23 mouse cellular contexts compared by ENCODE assay signal in the genomic region with DNA sequence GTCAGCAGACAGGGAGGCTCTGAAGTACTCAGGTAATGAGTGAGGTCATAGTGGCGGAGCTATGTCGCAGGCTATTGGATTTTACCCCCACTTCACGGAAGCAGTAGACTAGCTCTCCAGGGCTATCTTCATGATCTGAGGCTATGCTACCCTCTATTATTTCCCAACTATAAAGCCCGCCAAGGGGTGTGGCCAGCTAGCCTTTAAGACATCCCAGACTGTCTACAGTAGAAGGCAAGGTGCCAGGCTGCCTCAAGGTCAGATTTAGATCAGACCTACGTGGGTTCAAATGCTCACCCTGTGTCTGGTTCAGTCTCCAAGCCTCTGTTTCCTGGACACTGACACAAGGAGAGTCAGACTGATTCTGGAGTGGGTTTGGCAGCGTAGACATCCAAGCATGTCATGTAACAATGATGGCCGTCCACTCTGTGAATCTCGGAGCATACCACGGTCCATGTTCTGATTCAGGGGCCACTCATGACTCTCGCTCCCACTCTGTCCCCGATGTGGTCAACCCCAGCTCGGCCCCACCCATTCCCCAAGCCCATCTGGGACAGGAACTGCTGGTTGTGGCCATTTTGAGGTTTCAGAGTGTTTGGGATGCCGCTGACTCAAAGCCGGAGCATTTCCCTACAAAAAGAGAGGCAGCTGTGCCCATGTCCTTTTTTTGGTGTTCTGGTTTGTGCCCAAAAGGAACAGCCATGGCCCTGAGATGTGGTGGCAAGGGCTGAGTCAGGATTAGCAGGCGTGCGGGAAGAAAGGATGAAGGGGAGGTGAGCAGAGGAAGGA. TPM values are rescaled to one million over a fixed set of nuclear protein-coding genes. Genes with fewer than 3 reads are reported as not detected.
A peak's percentile ranks its signal among the peaks of the same experiment; 100 is the strongest.
DNase-seq lines count a peak whose midpoint lies in the region; ATAC-seq and TF ChIP-seq lines count a peak whose summit lies in the region.
"Had no signal": no experiment of that assay in that cellular context is flagged by ENCODE, and none has a peak within 500 bp of the region (broad histone marks: within the 10 kb centered on the region; RNA-seq: fewer than 3 reads in every experiment).

No protein-coding gene starts in this region.

- H3K4me3 ChIP-seq in C2C12 (ENCODE audit: insufficient read depth, poor library complexity, severe bottlenecking) = no peak overlapping the region
- no peak overlapping the region for H3K4me3 ChIP-seq in embryonic fibroblast, embryonic 13.5 days (ENCODE audit: insufficient read depth, low read length)
- no peak overlapping the region for H3K4me3 ChIP-seq in forebrain, embryonic 14.5 days (ENCODE audit: low read depth, low read length)
- H3K4me3 ChIP-seq: embryonic facial prominence, embryonic 10.5 days; erythroblast, embryonic 14.5 days; forebrain, embryonic 10.5 days; forebrain, embryonic 15.5 days; gastrocnemius, adult 2 months; heart, embryonic 13.5 days; hindbrain, embryonic 15.5 days had no signal

- H3K27ac ChIP-seq in embryonic fibroblast, embryonic 13.5 days (ENCODE audit: insufficient read depth, low read length) = peak overlapping the region; percentile 25; the same call in 1 of the 2 replicates
- no peak overlapping the region for H3K27ac ChIP-seq in forebrain, embryonic 14.5 days (ENCODE audit: low read depth, low read length)
- H3K27ac ChIP-seq: embryonic facial prominence, embryonic 10.5 days; forebrain, embryonic 10.5 days; forebrain, embryonic 15.5 days; gastrocnemius, adult 2 months; heart, embryonic 13.5 days; hindbrain, embryonic 15.5 days had no signal

- H3K4me1 ChIP-seq in embryonic fibroblast, embryonic 13.5 days (ENCODE audit: control insufficient read depth, insufficient read depth, low read length) = no peaks in the 10 kb centered on the region
- no peaks in the 10 kb centered on the region for H3K4me1 ChIP-seq in forebrain, embryonic 14.5 days (ENCODE audit: control insufficient read depth, insufficient read depth, low read length)

- TF ChIP-seq CTCF in C2C12 (IDR thresholded peaks at IDR 0.05; ENCODE audit: control insufficient read depth, insufficient read depth, insufficient read length) = no peak
- TF ChIP-seq CTCF in embryonic fibroblast, embryonic 13.5 days (IDR thresholded peaks at IDR 0.05; ENCODE audit: borderline replicate concordance, insufficient read depth, low read length) = no peak

- H3K79me3 ChIP-seq in C2C12 (ENCODE audit: low read depth) = no peaks in the 10 kb centered on the region

- peak; percentile 82 for DNase-seq in 3T3-L1 (ENCODE audit: low read depth, low spot score)
- no peak for DNase-seq in frontal cortex, adult 2 months (ENCODE audit: extremely low spot score in 1 of 2, low spot score in 1 of 2)
- DNase-seq in forebrain, embryonic 14.5 days (ENCODE audit: low spot score) = no peak
- no peak for DNase-seq in thymus, postnatal 10 days (ENCODE audit: low spot score in 2 of 2)
- DNase-seq: adrenal gland, postnatal 14 days; cerebellum, adult 18-20 months; cerebellum, adult 9-11 months; cerebellum, postnatal 36 days; gastrocnemius, adult 2 months; gastrocnemius, postnatal 25 days; heart, adult 11 months; heart, postnatal 36 days; kidney, adult 2 months had no signal

- ATAC-seq in megakaryocyte-erythroid progenitor cell, adult 5-6 weeks (replicated peaks; ENCODE audit: low FRiP score, low TSS enrichment, poor library complexity, severe bottlenecking) = 0 out of 2 replicates have a peak, but pooled peaks have one; percentile 5
- ATAC-seq in forebrain, embryonic 14.5 days = no peak
- ATAC-seq: forebrain, embryonic 15.5 days had no signal

- 89% methylated on average over 16 of the region's 16 CpGs for WGBS in forebrain, embryonic 14.5 days

- H3K79me2 ChIP-seq in C2C12 (ENCODE audit: control insufficient read depth, insufficient read depth) = no peaks in the 10 kb centered on the region

- H3ac ChIP-seq in C2C12 (ENCODE audit: control insufficient read depth, insufficient read length, low read depth) = no peak overlapping the region

- H3K4me2 ChIP-seq in forebrain, embryonic 14.5 days (ENCODE audit: low read length) = no peak overlapping the region
- H3K4me2 ChIP-seq: forebrain, embryonic 15.5 days; heart, embryonic 13.5 days; hindbrain, embryonic 15.5 days had no signal

- H3K27me3 ChIP-seq in C2C12 (ENCODE audit: control insufficient read depth, insufficient read depth, insufficient read length) = no peaks in the 10 kb centered on the region
- H3K27me3 ChIP-seq in forebrain, embryonic 14.5 days (replicated peaks; ENCODE audit: control insufficient read depth, insufficient read depth, low read length) = no peaks in the 10 kb centered on the region
- H3K27me3 ChIP-seq: forebrain, embryonic 15.5 days; hindbrain, embryonic 15.5 days had no signal

- no peak for TF ChIP-seq POLR2A in embryonic fibroblast, embryonic 13.5 days (IDR thresholded peaks at IDR 0.05; ENCODE audit: low read depth, low read length)

- no peaks in the 10 kb centered on the region for H3K9me3 ChIP-seq in forebrain, embryonic 14.5 days (replicated peaks; ENCODE audit: control insufficient read depth, low read length)
- H3K9me3 ChIP-seq: embryonic facial prominence, embryonic 10.5 days; forebrain, embryonic 10.5 days; forebrain, embryonic 15.5 days; heart, embryonic 13.5 days; hindbrain, embryonic 15.5 days had no signal

- H3K9ac ChIP-seq in forebrain, embryonic 14.5 days (ENCODE audit: low read length) = no peak overlapping the region
- H3K9ac ChIP-seq: forebrain, embryonic 15.5 days; heart, embryonic 13.5 days; hindbrain, embryonic 15.5 days had no signal

- no peaks in the 10 kb centered on the region for H3K36me3 ChIP-seq in C2C12 (ENCODE audit: control insufficient read depth, insufficient read depth)
- H3K36me3 ChIP-seq in forebrain, embryonic 14.5 days (ENCODE audit: control insufficient read depth, insufficient read depth, low read length) = no peaks in the 10 kb centered on the region
- H3K36me3 ChIP-seq: embryonic facial prominence, embryonic 10.5 days; forebrain, embryonic 10.5 days; forebrain, embryonic 15.5 days; heart, embryonic 13.5 days; hindbrain, embryonic 15.5 days had no signal

TF ChIP-seq in C2C12, 6 proteins besides CTCF, POLR2A, EP300 and RAD21:
- peak; percentile 12 for TF ChIP-seq MAX (IDR thresholded peaks at IDR 0.05)
- TF ChIP-seq MYOD1 (IDR thresholded peaks at IDR 0.05; ENCODE audit: control insufficient read depth, insufficient read length, low read depth) = peak; percentile 79
- peak; percentile 73 for TF ChIP-seq FOSL1 (IDR thresholded peaks at IDR 0.05; ENCODE audit: insufficient read depth, low read length, poor library complexity, severe bottlenecking)
- TF ChIP-seq CEBPB (IDR thresholded peaks at IDR 0.05; ENCODE audit: low read depth) = peak; percentile 63
- TF ChIP-seq MYOG (IDR thresholded peaks at IDR 0.05; ENCODE audit: control insufficient read depth, extremely low read depth, insufficient read length) = no peak

RNA-seq across cellular contexts. Expression of a gene that starts 4.4 kb away (rescaled TPM):
- polyA plus RNA-seq in C2C12 (2012; fragmentation: generic; extraction: Trizol) = 0.06 TPM
- polyA plus RNA-seq in embryonic fibroblast, embryonic 13.5 days (2011; ENCODE audit: insufficient read length, low read depth, missing spikeins) = not detected in 2 replicates
- not detected in 2 replicates for total RNA-seq in megakaryocyte-erythroid progenitor cell, adult 5-6 weeks (2014; fragmentation: Nextera tagmentation)
- not detected in 2 replicates for total RNA-seq in megakaryocyte-erythroid progenitor cell, adult 5-6 weeks (2017)
- 6.6 and 7.2 TPM in 2 replicates for polyA plus RNA-seq in frontal cortex, adult 2 months (2012; rRNA removed)
- 2.5 and 4.6 TPM in 2 replicates for polyA plus RNA-seq in forebrain, embryonic 14.5 days (2014; fragmentation: Nextera tagmentation; extraction: Ambion mirVana)
- total RNA-seq: ES-E14 had no signal
- polyA plus RNA-seq: erythroblast, embryonic 14.5 days; forebrain, embryonic 10.5 days had no signal

RNA-seq across cellular contexts. Expression of a gene that starts 7.7 kb away (rescaled TPM):
- polyA plus RNA-seq in C2C12 (2012; fragmentation: generic; extraction: Trizol) = 1.9 TPM
- polyA plus RNA-seq in embryonic fibroblast, embryonic 13.5 days (2011; ENCODE audit: insufficient read length, low read depth, missing spikeins) = not detected in 2 replicates
- total RNA-seq in megakaryocyte-erythroid progenitor cell, adult 5-6 weeks (2014; fragmentation: Nextera tagmentation) = not detected in 2 replicates
- total RNA-seq in megakaryocyte-erythroid progenitor cell, adult 5-6 weeks (2017) = not detected in 2 replicates
- 1.4 and 1.9 TPM in 2 replicates for polyA plus RNA-seq in frontal cortex, adult 2 months (2012; rRNA removed)
- 1.4 and 2.2 TPM in 2 replicates for polyA plus RNA-seq in forebrain, embryonic 14.5 days (2014; fragmentation: Nextera tagmentation; extraction: Ambion mirVana)
- polyA plus RNA-seq: erythroblast, embryonic 14.5 days; kidney, adult 2 months had no signal

RNA-seq across cellular contexts. Expression of a gene that starts 16.4 kb away (rescaled TPM):
- 155 TPM for polyA plus RNA-seq in C2C12 (2012; fragmentation: generic; extraction: Trizol)
- 39.6 and 48.3 TPM in 2 replicates for polyA plus RNA-seq in embryonic fibroblast, embryonic 13.5 days (2011; ENCODE audit: insufficient read length, low read depth, missing spikeins)
- 37.4 and 43.4 TPM in 2 replicates for total RNA-seq in megakaryocyte-erythroid progenitor cell, adult 5-6 weeks (2014; fragmentation: Nextera tagmentation)
- total RNA-seq in megakaryocyte-erythroid progenitor cell, adult 5-6 weeks (2017) = 17.6 and 27.3 TPM in 2 replicates
- 36.6 and 40.7 TPM in 2 replicates for polyA plus RNA-seq in frontal cortex, adult 2 months (2012; rRNA removed)
- 29.5 and 30.6 TPM in 2 replicates for polyA plus RNA-seq in forebrain, embryonic 14.5 days (2014; fragmentation: Nextera tagmentation; extraction: Ambion mirVana)
